Mouse (Mus musculus) cerebellum, adult 2 months (tissue): Measurements from ENCODE around the gene Snd1.

Experiments
- CTCF ChIP-seq: fragments of 200-500 bp; IDR thresholded peaks from 2 replicates; pipeline ENCODE4 v1.5.1; 2011; ENCODE audit warnings: low read depth, mild to moderate bottlenecking, control low read depth, low read length, moderate library complexity, borderline replicate concordance; ENCODE audit not compliant: insufficient read depth
- POLR2A ChIP-seq: fragments of 200-500 bp; IDR thresholded peaks from 2 replicates; pipeline ENCODE4 v1.6.1; 2011; ENCODE audit warnings: low read length, control low read depth, borderline replicate concordance; ENCODE audit not compliant: insufficient read depth

GRCm38 (mm10) chr6:28724776-28725175 is 249.8 kb downstream of the Snd1 start:
- TF ChIP-seq CTCF (no peak), POLR2A (no peak)
